Mouse (Mus musculus) neural tube, embryonic 14.5 days (tissue): ENCODE data around the gene Slc25a54. TPM values are rescaled to one million over a fixed set of nuclear protein-coding genes. Genes with fewer than 3 reads are reported as not detected.
A peak's percentile ranks its signal among the peaks of the same experiment; 100 is the strongest.

Experiments used
- ATAC-seq: fragments of 200-750 bp; cut with Nextera tagmentation; 2 replicates; pipeline ENCODE4 v1.8.0; 2017; ENCODE audit warnings: low read depth, mild to moderate bottlenecking, moderate TSS enrichment, moderate library complexity
- H3K27ac ChIP-seq: fragments of 300-500 bp; sonication (generic); 2 replicates; pipeline ENCODE4 v1.5.1; 2014; ENCODE audit warnings: low read depth, mild to moderate bottlenecking, control low read depth, low read length, moderate library complexity, mixed read lengths
- H3K27me3 ChIP-seq: fragments of 300-500 bp; sonication (generic); 2 replicates; pipeline ENCODE4 v1.6.1; 2014; ENCODE audit warnings: low read length; ENCODE audit not compliant: control insufficient read depth, insufficient read depth
- H3K36me3 ChIP-seq: fragments of 300-500 bp; sonication (generic); 2 replicates; pipeline ENCODE4 v1.6.1; 2014; ENCODE audit warnings: low read length, mixed read lengths; ENCODE audit not compliant: control insufficient read depth, insufficient read depth
- H3K4me1 ChIP-seq: fragments of 300-500 bp; sonication (generic); 2 replicates; pipeline ENCODE4 v1.6.1; 2014; ENCODE audit warnings: low read length; ENCODE audit not compliant: control insufficient read depth, insufficient read depth
- H3K4me2 ChIP-seq: fragments of 300-500 bp; sonication (generic); 2 replicates; pipeline ENCODE4 v1.6.1; 2014; ENCODE audit warnings: mild to moderate bottlenecking, low read depth, low read length, control low read depth
- H3K4me3 ChIP-seq: fragments of 300-500 bp; sonication (generic); 2 replicates; pipeline ENCODE4 v1.5.1; 2014; ENCODE audit warnings: low read depth, low read length, control low read depth, mixed read lengths
- H3K9ac ChIP-seq: fragments of 300-500 bp; sonication (generic); replicated peaks from 2 replicates; pipeline ENCODE4 v1.6.1; 2014; ENCODE audit warnings: low read depth, mild to moderate bottlenecking, control low read depth, low read length, mixed read lengths
- H3K9me3 ChIP-seq: fragments of 300-500 bp; sonication (generic); 2 replicates; pipeline ENCODE4 v1.6.1; 2016; ENCODE audit warnings: low read length; ENCODE audit not compliant: control insufficient read depth
- WGBS: fragments of 180-500 bp; shearing (Covaris S2); extraction: QIAGEN DNeasy Blood & Tissue Kit; methylation state at CpG from one replicate; pipeline ENCODE4 v1.1.7; 2014; 5-methylcytosine and 5-hydroxymethylcytosine counted together
- polyA plus RNA-seq: library from polyadenylated mRNA; unstranded; fragments of >200 nt; fragmentation: Nextera tagmentation; extraction: Ambion mirVana; gene quantifications from 2 replicates; pipeline ENCODE4 v1.2.1, GENCODE M21; 2014

Gene Slc25a54
- polyA plus RNA-seq, 1 experiment from 2014 or later: not detected

- Histone ChIP-seq H3K27me3 (no peaks in the 10 kb centered on the region), H3K36me3 (no peaks in the 10 kb centered on the region), H3K27ac (no peak overlapping the region; the same call in 1 of the 2 replicates), H3K4me1 (no peaks in the 10 kb centered on the region), H3K9me3 (no peaks in the 10 kb centered on the region), H3K4me2 (no peak overlapping the region), H3K9ac (no peak overlapping the region), H3K4me3 (no peak overlapping the region)
- 34% methylated on average over 11 of the region's 11 CpGs for WGBS
- ATAC-seq: peak; percentile 56; the same call in 1 of the 2 replicates
These were observed 29.0 kb upstream of the Slc25a54 start for GRCm38 (mm10) chr3:109051056-109051945.

- Histone ChIP-seq H3K9me3 (no peaks in the 10 kb centered on the region), H3K9ac (no peak overlapping the region)
- no peak for ATAC-seq
These were observed 28.3 kb upstream of the Slc25a54 start for GRCm38 (mm10) chr3:109051946-109052331.

GRCm38 (mm10) chr3:109059903-109060302, 20.4 kb upstream of the Slc25a54 start:
- Histone ChIP-seq H3K4me2 (no peak overlapping the region), H3K27ac (no peak overlapping the region), H3K36me3 (no peaks in the 10 kb centered on the region), H3K4me3 (no peak overlapping the region), H3K9ac (no peak overlapping the region), H3K27me3 (no peaks in the 10 kb centered on the region), H3K4me1 (no peaks in the 10 kb centered on the region), H3K9me3 (no peaks in the 10 kb centered on the region)
- no peak for ATAC-seq
- WGBS: 80% methylated on average over 8 of the region's 8 CpGs

More at GRCm38 (mm10) chr3:109051946-109052331, 28.3 kb upstream of the Slc25a54 start:
- no peaks in the 10 kb centered on the region for H3K27me3 ChIP-seq
- H3K36me3 ChIP-seq: no peaks in the 10 kb centered on the region
- no peak overlapping the region for H3K4me3 ChIP-seq
- no peak overlapping the region for H3K27ac ChIP-seq
- no peaks in the 10 kb centered on the region for H3K4me1 ChIP-seq
- H3K4me2 ChIP-seq: no peak overlapping the region
- 83% methylated on average over 6 of the region's 6 CpGs for WGBS

GRCm38 (mm10) chr3:109062391-109062790, 17.9 kb upstream of the Slc25a54 start:
- Histone ChIP-seq H3K4me2 (no peak overlapping the region), H3K27ac (no peak overlapping the region), H3K36me3 (no peaks in the 10 kb centered on the region), H3K27me3 (no peaks in the 10 kb centered on the region), H3K4me3 (no peak overlapping the region), H3K9ac (no peak overlapping the region), H3K9me3 (no peaks in the 10 kb centered on the region), H3K4me1 (no peaks in the 10 kb centered on the region)
- WGBS: 78% methylated on average over 7 of the region's 7 CpGs
- ATAC-seq: no peak

GRCm38 (mm10) chr3:109062989-109063388, 17.3 kb upstream of the Slc25a54 start:
- peak; percentile 75 for ATAC-seq
- H3K4me3 ChIP-seq: no peak overlapping the region
- no peaks in the 10 kb centered on the region for H3K9me3 ChIP-seq
- no peak overlapping the region for H3K4me2 ChIP-seq
- H3K4me1 ChIP-seq: no peaks in the 10 kb centered on the region
- H3K27ac ChIP-seq: no peak overlapping the region
- no peaks in the 10 kb centered on the region for H3K36me3 ChIP-seq
- H3K27me3 ChIP-seq: no peaks in the 10 kb centered on the region
- H3K9ac ChIP-seq: no peak overlapping the region
- WGBS: 1% methylated on average over 6 of the region's 6 CpGs

GRCm38 (mm10) chr3:109084418-109084817, 4.1 kb downstream of the Slc25a54 start:
- no peak for ATAC-seq

GRCm38 (mm10) chr3:109088460-109088859, 8.2 kb downstream of the Slc25a54 start:
- WGBS: 6% methylated on average over 2 of the region's 2 CpGs
- Histone ChIP-seq H3K4me2 (no peak overlapping the region), H3K27ac (no peak overlapping the region), H3K9me3 (no peaks in the 10 kb centered on the region), H3K9ac (no peak overlapping the region), H3K36me3 (no peaks in the 10 kb centered on the region), H3K4me3 (no peak overlapping the region), H3K27me3 (no peaks in the 10 kb centered on the region), H3K4me1 (no peaks in the 10 kb centered on the region)
- no peak for ATAC-seq

More at GRCm38 (mm10) chr3:109084418-109084817, 4.1 kb downstream of the Slc25a54 start:
- Histone ChIP-seq H3K9me3 (no peaks in the 10 kb centered on the region), H3K4me2 (no peak overlapping the region), H3K27me3 (no peaks in the 10 kb centered on the region), H3K4me1 (no peaks in the 10 kb centered on the region), H3K4me3 (no peak overlapping the region), H3K9ac (no peak overlapping the region), H3K27ac (no peak overlapping the region), H3K36me3 (no peaks in the 10 kb centered on the region)
- WGBS: 96% methylated on average over 2 of the region's 2 CpGs

- no peaks in the 10 kb centered on the region for H3K27me3 ChIP-seq
- H3K4me3 ChIP-seq: no peak overlapping the region
- no peaks in the 10 kb centered on the region for H3K36me3 ChIP-seq
- H3K9me3 ChIP-seq: no peaks in the 10 kb centered on the region
- 50% methylated on average over 8 of the region's 8 CpGs for WGBS
- no peak overlapping the region for H3K27ac ChIP-seq
- H3K9ac ChIP-seq: no peak overlapping the region
- H3K4me1 ChIP-seq: no peaks in the 10 kb centered on the region
- no peak overlapping the region for H3K4me2 ChIP-seq
- no peak for ATAC-seq
These were observed 24.4 kb downstream of the Slc25a54 start for GRCm38 (mm10) chr3:109104702-109105101.

- H3K4me1 ChIP-seq: no peaks in the 10 kb centered on the region
- H3K9ac ChIP-seq: no peak overlapping the region
- H3K27ac ChIP-seq: no peak overlapping the region
- H3K36me3 ChIP-seq: no peaks in the 10 kb centered on the region
- H3K4me3 ChIP-seq: no peak overlapping the region
- ATAC-seq: no peak
- no peaks in the 10 kb centered on the region for H3K9me3 ChIP-seq
- no peak overlapping the region for H3K4me2 ChIP-seq
- no peaks in the 10 kb centered on the region for H3K27me3 ChIP-seq
These were observed 36.9 kb downstream of the Slc25a54 start for GRCm38 (mm10) chr3:109117136-109117535.
